In genomic region chr12:30651506-30651905, GRCm38 (mm10) we compare ENCODE assay signal across 23 mouse cellular contexts.
DNase-seq lines count a peak whose midpoint lies in the region; ATAC-seq and TF ChIP-seq lines count a peak whose summit lies in the region.
"Had no signal": no experiment of that assay in that cellular context is flagged by ENCODE, and none has a peak within 500 bp of the region (broad histone marks: within the 10 kb centered on the region; RNA-seq: fewer than 3 reads in every experiment).

No protein-coding gene starts in this region.

- H3K27me3 ChIP-seq in forebrain, postnatal 0 days (ENCODE audit: insufficient read depth, low read length): no peaks in the 10 kb centered on the region
- H3K27me3 ChIP-seq in forebrain, embryonic 11.5 days (ENCODE audit: control insufficient read depth, insufficient read depth, low read length): no peaks in the 10 kb centered on the region
- H3K27me3 ChIP-seq in lung, embryonic 14.5 days (ENCODE audit: insufficient read depth, low read length): no peaks in the 10 kb centered on the region
- no peaks in the 10 kb centered on the region for H3K27me3 ChIP-seq in neural tube, embryonic 15.5 days (replicated peaks)
- H3K27me3 ChIP-seq: CH12.LX; kidney, embryonic 15.5 days; limb, embryonic 13.5 days; liver, embryonic 12.5 days had no signal

- no peaks in the 10 kb centered on the region for H3K4me1 ChIP-seq in forebrain, postnatal 0 days (ENCODE audit: insufficient read depth)
- no peaks in the 10 kb centered on the region for H3K4me1 ChIP-seq in forebrain, embryonic 11.5 days (replicated peaks; ENCODE audit: control insufficient read depth, insufficient read depth, low read length)
- no peaks in the 10 kb centered on the region for H3K4me1 ChIP-seq in lung, embryonic 14.5 days (ENCODE audit: insufficient read depth)
- no peaks in the 10 kb centered on the region for H3K4me1 ChIP-seq in neural tube, embryonic 15.5 days
- H3K4me1 ChIP-seq: hindbrain, embryonic 10.5 days; kidney, embryonic 15.5 days; limb, embryonic 13.5 days had no signal

- no peak overlapping the region for H3K4me3 ChIP-seq in forebrain, postnatal 0 days (ENCODE audit: low read depth, low read length)
- H3K4me3 ChIP-seq in forebrain, embryonic 11.5 days (ENCODE audit: low read depth, low read length): no peak overlapping the region
- no peak overlapping the region for H3K4me3 ChIP-seq in lung, embryonic 14.5 days (ENCODE audit: low read depth, low read length)
- H3K4me3 ChIP-seq in neural tube, embryonic 15.5 days (replicated peaks): no peak overlapping the region
- H3K4me3 ChIP-seq: embryonic facial prominence, embryonic 10.5 days; hindbrain, embryonic 10.5 days; kidney, embryonic 15.5 days; limb, embryonic 13.5 days; liver, embryonic 12.5 days had no signal

- DNase-seq in forebrain, postnatal 0 days: peak; percentile 55
- DNase-seq in forebrain, embryonic 11.5 days (ENCODE audit: low spot score): no peak
- DNase-seq in lung, embryonic 14.5 days: peak; percentile 27
- DNase-seq in lung, postnatal 36 days: no peak
- peak; percentile 70 for DNase-seq in brain, embryonic 14.5 days (ENCODE audit: low read depth)
- DNase-seq in right cerebral cortex, adult 2 months (ENCODE audit: low spot score in 2 of 2): peak; percentile 38 to 42
- DNase-seq: B cell, adult 2 months; cerebellum, adult 8-10 months; kidney, postnatal 36 days; layer of hippocampus, postnatal 36 days; lung, adult 2 months had no signal

- TF ChIP-seq POLR2A in brain, embryonic 14.5 days (IDR thresholded peaks at IDR 0.05; ENCODE audit: borderline replicate concordance, extremely low read depth, insufficient read depth, insufficient read length, poor library complexity, severe bottlenecking): no peak

- no peaks in the 10 kb centered on the region for H3K9me3 ChIP-seq in forebrain, postnatal 0 days (ENCODE audit: low read length)
- no peaks in the 10 kb centered on the region for H3K9me3 ChIP-seq in forebrain, embryonic 11.5 days (ENCODE audit: control insufficient read depth, low read length)
- H3K9me3 ChIP-seq in lung, embryonic 14.5 days (ENCODE audit: low read depth, low read length): no peaks in the 10 kb centered on the region
- no peaks in the 10 kb centered on the region for H3K9me3 ChIP-seq in neural tube, embryonic 15.5 days (replicated peaks)
- H3K9me3 ChIP-seq: embryonic facial prominence, embryonic 10.5 days; G1E; hindbrain, embryonic 10.5 days; kidney, embryonic 15.5 days; limb, embryonic 13.5 days; liver, embryonic 12.5 days had no signal

- WGBS in forebrain, postnatal 0 days: 47% methylated on average over 1 of the region's 1 CpGs
- WGBS in forebrain, embryonic 11.5 days: 81% methylated on average over 1 of the region's 1 CpGs
- 49% methylated on average over 1 of the region's 1 CpGs for WGBS in lung, embryonic 14.5 days
- WGBS in neural tube, embryonic 15.5 days: 47% methylated on average over 1 of the region's 1 CpGs

- ATAC-seq in forebrain, postnatal 0 days: no peak
- no peak for ATAC-seq in forebrain, embryonic 11.5 days (replicated peaks; ENCODE audit: low FRiP score)
- ATAC-seq in lung, embryonic 14.5 days (ENCODE audit: insufficient read depth): no peak
- ATAC-seq in neural tube, embryonic 15.5 days (ENCODE audit: low FRiP score): no peak
- ATAC-seq: intestine, postnatal 0 days; liver, embryonic 12.5 days; Patski had no signal

- no peaks in the 10 kb centered on the region for H3K36me3 ChIP-seq in forebrain, postnatal 0 days (ENCODE audit: insufficient read depth)
- no peaks in the 10 kb centered on the region for H3K36me3 ChIP-seq in forebrain, embryonic 11.5 days (ENCODE audit: control insufficient read depth, insufficient read depth, low read length)
- no peaks in the 10 kb centered on the region for H3K36me3 ChIP-seq in lung, embryonic 14.5 days (ENCODE audit: insufficient read depth)
- no peaks in the 10 kb centered on the region for H3K36me3 ChIP-seq in neural tube, embryonic 15.5 days
- H3K36me3 ChIP-seq: embryonic facial prominence, embryonic 10.5 days; G1E; hindbrain, embryonic 10.5 days; kidney, embryonic 15.5 days; limb, embryonic 13.5 days; liver, embryonic 12.5 days had no signal

- TF ChIP-seq CTCF in forebrain, postnatal 0 days (IDR thresholded peaks at IDR 0.05; ENCODE audit: low read depth): no peak
- no peak for TF ChIP-seq CTCF in lung, embryonic 14.5 days (IDR thresholded peaks at IDR 0.05; ENCODE audit: low read depth)
- no peak for TF ChIP-seq CTCF in brain, embryonic 14.5 days (IDR thresholded peaks at IDR 0.05; ENCODE audit: borderline replicate concordance, extremely low read depth, insufficient read depth, insufficient read length)

- no peak overlapping the region for H3K27ac ChIP-seq in forebrain, postnatal 0 days (ENCODE audit: low read depth, low read length)
- no peak overlapping the region for H3K27ac ChIP-seq in forebrain, embryonic 11.5 days (ENCODE audit: low read depth, low read length)
- no peak overlapping the region for H3K27ac ChIP-seq in lung, embryonic 14.5 days (ENCODE audit: low read depth)
- no peak overlapping the region for H3K27ac ChIP-seq in neural tube, embryonic 15.5 days (replicated peaks)
- H3K27ac ChIP-seq: embryonic facial prominence, embryonic 10.5 days; hindbrain, embryonic 10.5 days; kidney, embryonic 15.5 days; limb, embryonic 13.5 days; liver, embryonic 12.5 days; macrophage had no signal

- H3K9ac ChIP-seq in forebrain, postnatal 0 days: no peak overlapping the region
- H3K9ac ChIP-seq in forebrain, embryonic 11.5 days (ENCODE audit: low read length): no peak overlapping the region
- H3K9ac ChIP-seq in lung, embryonic 14.5 days: no peak overlapping the region
- H3K9ac ChIP-seq in neural tube, embryonic 15.5 days (replicated peaks): no peak overlapping the region
- H3K9ac ChIP-seq: kidney, embryonic 15.5 days; limb, embryonic 13.5 days; liver, embryonic 12.5 days had no signal

- H3K4me2 ChIP-seq in forebrain, postnatal 0 days (ENCODE audit: low read depth): no peak overlapping the region
- no peak overlapping the region for H3K4me2 ChIP-seq in forebrain, embryonic 11.5 days (ENCODE audit: low read depth, low read length, severe bottlenecking)
- H3K4me2 ChIP-seq in lung, embryonic 14.5 days: no peak overlapping the region
- H3K4me2 ChIP-seq in neural tube, embryonic 15.5 days: no peak overlapping the region
- H3K4me2 ChIP-seq: heart, embryonic 11.5 days; kidney, embryonic 15.5 days; limb, embryonic 13.5 days; liver, embryonic 12.5 days had no signal

Comparison
In these comparisons a context has a peak if more than half of its experiments do, and no peak if none do; other contexts are left out.
1. DNase-seq: peak in forebrain, postnatal 0 days (single experiment), lung, embryonic 14.5 days (single experiment), brain, embryonic 14.5 days (single experiment) and right cerebral cortex, adult 2 months (2 of 2); none in forebrain, embryonic 11.5 days (single experiment) and lung, postnatal 36 days (single experiment).